Mouse (Mus musculus): ENCODE results near the gene Rhoc. TPM values are rescaled to one million over a fixed set of nuclear protein-coding genes. Genes with fewer than 3 reads are reported as not detected.
"Not testable (repeated sequence)": the region's sequence is repeated elsewhere in the genome, so short reads cannot be mapped to it uniquely, and the experiment has no call there.

Rhoc gene
- total RNA-seq, 2 experiments from 2014 or later, result 42.1 to 43.3 TPM

DNA sequence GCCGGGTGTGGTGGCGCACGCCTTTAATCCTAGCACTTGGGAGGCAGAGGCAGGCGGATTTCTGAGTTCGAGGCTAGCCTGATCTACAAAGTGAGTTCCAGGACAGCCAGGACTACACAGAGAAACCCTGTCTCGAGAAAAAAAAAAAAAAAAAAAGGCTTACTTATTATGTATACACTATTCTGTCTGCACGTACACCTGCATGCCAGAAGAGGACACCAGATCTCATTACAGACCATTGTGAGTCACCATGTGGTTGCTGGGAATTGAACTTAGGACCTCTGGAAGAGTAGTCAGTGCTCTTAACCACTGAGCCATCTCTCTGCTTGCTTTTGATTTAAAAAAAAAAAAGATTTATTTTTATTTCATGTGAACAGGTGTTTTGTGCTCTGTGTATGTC, 25.1 kb downstream of the Rhoc start:
- intact Hi-C loops (cut with DNase I); DNase-seq: not testable (repeated sequence)

DNA sequence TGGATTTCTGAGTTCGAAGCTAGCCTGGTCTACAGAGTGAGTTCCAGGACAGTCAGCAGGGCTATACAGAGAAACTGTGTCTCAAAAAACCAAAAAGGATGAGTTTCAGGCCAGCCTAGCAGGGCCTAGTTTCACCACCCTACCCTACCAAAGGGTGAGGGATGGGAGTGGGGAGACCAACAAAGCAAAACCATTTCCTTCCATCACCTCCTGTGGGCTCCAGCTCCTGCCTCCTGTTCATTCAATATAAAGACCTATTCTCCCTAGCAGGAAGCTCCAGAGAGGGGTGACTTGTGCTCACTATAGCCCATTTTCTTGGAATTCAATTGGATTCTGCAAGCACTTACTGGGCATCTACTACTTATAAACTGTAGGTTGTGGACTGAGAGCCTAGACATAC, 26.6 kb downstream of the Rhoc start:
- DNase-seq, result no peak
- intact Hi-C loops (cut with DNase I), result no loop called here

DNA sequence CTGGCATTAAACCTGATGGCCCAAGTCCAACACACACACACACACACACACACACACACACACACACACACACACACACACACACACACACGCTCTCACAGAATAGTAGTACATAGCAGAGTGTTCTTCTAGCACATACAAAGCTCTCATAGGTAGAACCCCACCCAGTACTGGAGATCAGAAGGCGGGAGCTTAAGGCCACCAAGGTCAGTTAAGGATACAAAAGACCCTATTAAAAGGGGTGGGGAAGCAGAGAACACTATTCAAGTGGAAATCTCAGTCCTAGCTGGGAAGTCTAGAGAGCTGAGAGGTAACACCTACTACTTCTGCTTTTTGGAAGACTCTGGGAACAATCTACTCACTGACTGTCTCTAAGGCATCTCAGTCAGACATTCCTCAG, 27.2 kb downstream of the Rhoc start:
- intact Hi-C loops (cut with DNase I), result no loop called here
- DNase-seq, result no peak

GRCm38 (mm10) chr3:104816130-104816529, 28.0 kb downstream of the Rhoc start:
- DNase-seq, result no peak
- intact Hi-C loops (cut with DNase I), result loop anchor here (2.0 kb wide), 1 partner anchor 35 kb away; no protein-coding TSS in a partner anchor

DNA sequence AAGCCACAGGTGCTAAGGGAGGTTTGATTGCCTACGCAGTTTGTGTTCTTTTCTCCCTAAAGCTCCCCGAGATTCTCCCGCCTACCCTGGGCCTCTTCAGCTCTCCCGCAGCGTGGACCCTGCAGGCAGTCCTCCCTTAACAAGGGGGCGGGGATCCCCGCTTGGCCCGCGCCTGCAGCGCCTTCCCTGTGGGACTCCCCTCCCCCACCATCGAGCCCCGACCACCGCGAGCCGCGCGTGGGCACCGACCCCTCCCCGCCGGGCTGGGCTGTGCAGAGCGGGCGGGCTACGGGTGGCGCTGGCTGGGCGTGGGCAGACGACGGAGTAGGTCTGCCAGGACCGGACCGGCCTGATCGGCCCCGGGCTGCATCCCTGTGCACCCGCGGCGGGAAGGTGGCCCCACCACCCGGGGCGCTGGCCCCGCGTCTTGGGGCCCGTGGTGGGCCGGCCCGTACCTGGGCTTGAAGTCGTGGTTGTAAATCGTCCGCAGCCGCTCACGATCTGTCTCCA, 29.4 kb downstream of the Rhoc start:
- intact Hi-C loops (cut with DNase I), result loop anchor here (2.0 kb wide), 1 partner anchor 33 kb away; no protein-coding TSS in a partner anchor
- DNase-seq, result peak; percentile 47

GRCm38 (mm10) chr3:104817991-104818748, 30.0 kb downstream of the Rhoc start, which contains the start of gene Mov10:
Gene Mov10 (minus strand): TSS chr3:104818563.
- DNase-seq, result peak; percentile 58
- intact Hi-C loops (cut with DNase I), result loop anchor here (2.0 kb wide), 1 partner anchor 33 kb away; no protein-coding TSS in a partner anchor

DNA sequence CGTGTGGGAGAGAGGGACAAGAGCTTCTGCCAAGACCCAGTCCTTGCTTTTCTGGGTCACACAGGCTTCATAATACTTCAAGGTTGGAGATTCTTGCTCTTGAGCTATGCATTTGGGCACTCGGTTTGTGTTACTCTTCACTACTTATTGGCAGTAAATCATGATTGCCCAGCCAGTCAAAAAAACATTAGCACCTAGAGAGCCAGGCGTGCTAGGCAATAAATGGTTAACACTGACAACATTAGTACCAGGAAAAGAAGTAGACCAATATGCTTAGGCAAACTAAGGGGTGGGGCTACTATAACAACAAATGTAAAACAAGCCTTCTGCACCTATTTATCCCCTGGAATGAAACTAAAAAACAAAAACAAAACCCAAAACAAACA, 30.6 kb downstream of the Rhoc start:
- intact Hi-C loops (cut with DNase I), result no loop called here
- no peak for DNase-seq

DNA sequence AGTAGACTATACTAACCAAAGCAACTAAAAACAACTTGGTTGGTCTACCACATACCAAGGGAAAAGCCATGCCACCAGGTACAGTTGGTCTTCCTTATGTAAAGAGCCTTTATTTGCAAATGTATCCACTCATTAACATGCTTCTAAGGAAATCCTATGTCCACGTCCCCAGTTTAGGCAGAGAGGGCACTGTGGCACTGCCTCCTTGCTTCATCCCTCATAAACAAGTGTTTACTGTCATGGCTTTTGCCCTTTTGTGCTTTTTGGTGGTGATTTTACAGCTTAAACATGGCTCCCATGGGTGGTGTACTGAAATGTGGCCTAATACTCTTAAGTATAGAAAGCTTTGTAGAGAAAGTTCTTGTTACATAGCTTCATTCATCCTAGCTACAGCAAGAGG, 32.3 kb downstream of the Rhoc start:
- no peak for DNase-seq
- intact Hi-C loops (cut with DNase I), result no loop called here

DNA sequence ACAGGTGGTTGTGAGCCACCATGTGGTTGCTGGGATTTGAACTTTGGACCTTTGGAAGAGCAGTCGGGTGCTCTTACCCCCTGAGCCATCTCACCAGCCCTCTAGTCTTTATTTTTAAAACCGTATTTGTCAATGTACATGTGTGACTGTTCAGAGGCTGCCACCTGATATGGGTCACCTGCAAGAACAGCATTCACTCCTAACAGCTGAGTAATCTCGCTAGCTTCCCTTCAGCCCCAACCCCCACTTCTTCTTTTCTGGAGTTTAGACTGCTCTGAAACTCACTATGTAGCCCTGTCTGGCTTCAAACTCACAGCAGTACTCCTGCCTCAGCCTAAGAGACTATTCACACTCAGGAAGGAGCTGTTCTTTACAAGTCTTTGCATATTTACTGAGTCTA, 34.2 kb downstream of the Rhoc start:
- no peak for DNase-seq
- intact Hi-C loops (cut with DNase I), result no loop called here

- intact Hi-C loops (cut with DNase I), result loop anchor here (5.0 kb wide), 1 partner anchor 47 kb away; no protein-coding TSS in a partner anchor
- no peak for DNase-seq
Measured at GRCm38 (mm10) chr3:104835797-104836196, 47.6 kb downstream of the Rhoc start.

DNA sequence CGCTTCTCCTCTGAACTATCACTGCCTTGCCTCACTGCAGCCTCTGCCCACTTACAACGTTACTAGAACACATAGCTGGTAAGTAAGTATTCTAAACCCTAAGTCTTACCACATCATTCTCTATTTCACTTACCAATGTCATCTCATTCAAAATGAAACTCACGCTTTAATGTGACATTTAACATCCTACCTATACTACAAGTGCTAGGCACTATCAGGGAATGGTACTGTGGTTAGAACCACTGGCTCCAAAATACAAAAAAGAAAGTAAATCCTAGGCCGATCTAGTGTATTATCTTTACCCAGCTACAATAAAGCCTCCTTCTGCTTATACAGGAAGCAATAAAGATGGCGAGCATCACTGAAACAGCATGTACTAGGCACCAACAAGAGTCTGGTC, 52.9 kb downstream of the Rhoc start:
- intact Hi-C loops (cut with DNase I), result no loop called here
- DNase-seq, result no peak

Other genes with a start within 250 kb of the Rhoc start
- 10 to 100 TPM; 45.4 to 48.5 TPM for gene Slc16a1, start 149.7 kb upstream of the Rhoc start, total RNA-seq (2021)
- 1 to 10 TPM; 1.0 to 2.2 TPM for gene Ppm1j, start 7.3 kb upstream of the Rhoc start, total RNA-seq (2021)
- gene Fam19a3, start 6.5 kb upstream of the Rhoc start, total RNA-seq (2021), result under 1 TPM in 1 of 2 experiments, not detected in 1; 0.14 TPM
- 10 to 100 TPM in 1 of 2 experiments, 1 to 10 TPM in 1; 9.2 to 11.0 TPM for gene Mov10, start 30.2 kb downstream of the Rhoc start, total RNA-seq (2021)
- 10 to 100 TPM; 37.4 to 40.9 TPM for gene St7l, start 75.6 kb downstream of the Rhoc start, total RNA-seq (2021)
- 10 to 100 TPM; 57.9 to 62.0 TPM for gene Capza1, start 76.1 kb downstream of the Rhoc start, total RNA-seq (2021)
- gene Wnt2b, start 173.5 kb downstream of the Rhoc start, total RNA-seq (2021), result 1 to 10 TPM; 1.9 TPM